Mouse (Mus musculus) testis, adult 2 months (tissue): ENCODE results near the gene Nlrp1a. TPM values are rescaled to one million over a fixed set of nuclear protein-coding genes. Genes with fewer than 3 reads are reported as not detected.

Experiments
- H3K27ac ChIP-seq: fragments of 200-500 bp; 2 replicates; pipeline ENCODE4 v1.5.1; 2012; ENCODE audit warnings: low read depth, low read length; ENCODE audit not compliant: control insufficient read depth, insufficient read depth
- H3K27me3 ChIP-seq: fragments of 200-500 bp; 2 replicates; pipeline ENCODE4 v1.6.1; 2012; ENCODE audit warnings: mild to moderate bottlenecking, low read length, moderate library complexity; ENCODE audit not compliant: control insufficient read depth, insufficient read depth
- H3K36me3 ChIP-seq: fragments of 200-500 bp; 2 replicates; pipeline ENCODE4 v1.6.1; 2012; ENCODE audit warnings: mild to moderate bottlenecking, low read length; ENCODE audit not compliant: control insufficient read depth, insufficient read depth
- H3K4me1 ChIP-seq: fragments of 200-500 bp; 2 replicates; pipeline ENCODE4 v1.6.1; 2012; ENCODE audit warnings: low read length; ENCODE audit not compliant: control insufficient read depth, insufficient read depth
- H3K4me3 ChIP-seq: fragments of 200-500 bp; 2 replicates; pipeline ENCODE4 v1.5.1; 2012; ENCODE audit warnings: low read depth, mild to moderate bottlenecking, low read length, moderate library complexity, mixed read lengths; ENCODE audit not compliant: control insufficient read depth
- CTCF ChIP-seq: fragments of 200-500 bp; IDR thresholded peaks from 2 replicates; pipeline ENCODE4 v1.5.1; 2012; ENCODE audit warnings: low read depth, mild to moderate bottlenecking, inconsistent platforms, low read length, moderate library complexity; ENCODE audit not compliant: control insufficient read depth, insufficient read depth, insufficient replicate concordance
- POLR2A ChIP-seq: fragments of 200-500 bp; IDR thresholded peaks from 2 replicates; pipeline ENCODE4 v1.6.1; 2012; ENCODE audit warnings: low read depth, mild to moderate bottlenecking, inconsistent platforms, low read length, moderate library complexity; ENCODE audit not compliant: control insufficient read depth
- polyA plus RNA-seq: library from polyadenylated mRNA; depleted of rRNA; stranded (reverse); fragments of >200 nt; gene quantifications from 2 replicates; pipeline ENCODE4 v1.2.3, GENCODE M21; 2012; rRNA removed

Gene Nlrp1a
- polyA plus RNA-seq, 1 experiment = not detected

DNA sequence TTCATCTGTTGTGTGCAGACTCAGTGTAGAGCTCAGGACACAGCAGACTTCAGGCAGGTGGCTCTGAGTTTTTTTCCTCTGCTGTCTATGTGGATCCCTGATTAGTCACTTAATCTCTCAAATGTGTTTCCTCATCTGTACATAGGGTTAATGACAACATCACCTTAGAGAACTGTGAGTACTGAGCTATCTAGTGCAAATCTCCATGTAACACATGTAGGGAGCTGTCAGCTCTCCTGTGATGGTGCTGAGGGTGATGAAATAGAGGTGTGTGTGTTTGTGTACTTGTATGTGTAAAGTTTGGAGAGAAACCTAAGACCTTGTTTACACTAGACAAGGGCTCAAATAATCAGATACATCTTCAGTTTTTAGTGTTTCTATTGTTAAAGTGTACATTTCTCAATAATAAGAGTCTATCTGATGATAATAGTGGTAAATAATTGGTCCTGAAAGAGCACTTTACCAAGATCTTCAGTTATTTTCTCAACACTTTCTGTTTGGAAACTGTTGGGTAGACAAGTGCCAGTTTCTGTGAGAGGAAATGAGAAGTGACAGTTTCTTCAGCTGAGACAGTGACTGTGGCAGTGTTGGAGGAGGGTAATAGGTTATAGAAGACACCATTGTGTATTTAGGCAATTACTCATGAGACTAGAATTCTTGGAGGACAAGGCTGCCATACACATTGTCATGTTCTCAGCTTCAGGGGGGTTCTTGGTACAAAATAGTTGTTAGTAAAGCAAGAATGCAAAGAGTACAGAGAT, 38.1 kb downstream of the Nlrp1a start:
- Histone ChIP-seq H3K4me1 (no peaks in the 10 kb centered on the region; the same call in 1 of the 2 replicates), H3K27ac (no peak overlapping the region), H3K4me3 (no peak overlapping the region), H3K36me3 (no peaks in the 10 kb centered on the region), H3K27me3 (no peaks in the 10 kb centered on the region)
- TF ChIP-seq CTCF = no peak
- no peak for TF ChIP-seq POLR2A

DNA sequence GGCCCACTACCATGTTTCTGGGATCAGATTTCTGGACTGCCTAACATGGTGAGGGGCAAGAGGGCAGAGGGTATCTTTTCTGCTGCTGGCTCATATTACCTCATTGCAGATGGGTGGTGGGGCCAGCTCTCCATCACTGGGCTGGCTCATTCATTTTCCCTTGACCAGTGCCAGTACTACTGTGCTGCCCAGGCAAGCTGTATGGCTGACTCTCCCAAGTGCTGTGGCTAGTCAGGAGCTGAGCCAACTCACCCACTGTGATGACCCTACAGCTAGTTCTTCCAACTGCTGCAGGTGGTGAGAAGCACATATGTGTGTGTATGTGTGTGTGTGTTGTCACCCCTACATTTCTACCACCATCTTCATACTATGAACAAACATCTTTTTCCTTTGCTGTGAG, 40.6 kb downstream of the Nlrp1a start:
- no peak overlapping the region for H3K4me3 ChIP-seq
- no peaks in the 10 kb centered on the region for H3K27me3 ChIP-seq
- H3K27ac ChIP-seq = no peak overlapping the region
- H3K4me1 ChIP-seq = no peaks in the 10 kb centered on the region; the same call in 1 of the 2 replicates
- TF ChIP-seq POLR2A = no peak
- TF ChIP-seq CTCF = no peak
- no peaks in the 10 kb centered on the region for H3K36me3 ChIP-seq

DNA sequence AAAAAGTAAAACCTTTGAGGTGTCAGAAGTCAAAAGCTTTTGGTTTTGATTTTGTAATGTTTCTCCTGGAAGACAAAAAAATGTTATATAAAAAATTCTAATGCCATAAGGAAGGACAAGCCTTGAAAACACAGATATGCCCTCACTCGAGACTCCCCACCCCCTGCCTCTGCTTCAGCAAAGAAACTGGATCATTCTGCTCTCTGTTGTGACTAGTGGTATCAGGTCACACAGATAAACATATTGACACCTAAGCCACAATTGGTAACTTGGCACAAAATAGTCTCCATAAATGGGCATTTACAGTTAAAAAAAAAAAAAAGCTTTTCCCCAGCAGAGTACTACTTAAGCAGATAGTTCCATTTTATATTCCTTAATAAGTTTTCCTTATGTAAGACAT, 68.2 kb downstream of the Nlrp1a start:
- no peak overlapping the region for H3K27ac ChIP-seq
- no peaks in the 10 kb centered on the region for H3K4me1 ChIP-seq
- H3K4me3 ChIP-seq = no peak overlapping the region
- TF ChIP-seq CTCF = no peak
- no peak for TF ChIP-seq POLR2A
- no peaks in the 10 kb centered on the region for H3K27me3 ChIP-seq
- H3K36me3 ChIP-seq = no peaks in the 10 kb centered on the region

DNA sequence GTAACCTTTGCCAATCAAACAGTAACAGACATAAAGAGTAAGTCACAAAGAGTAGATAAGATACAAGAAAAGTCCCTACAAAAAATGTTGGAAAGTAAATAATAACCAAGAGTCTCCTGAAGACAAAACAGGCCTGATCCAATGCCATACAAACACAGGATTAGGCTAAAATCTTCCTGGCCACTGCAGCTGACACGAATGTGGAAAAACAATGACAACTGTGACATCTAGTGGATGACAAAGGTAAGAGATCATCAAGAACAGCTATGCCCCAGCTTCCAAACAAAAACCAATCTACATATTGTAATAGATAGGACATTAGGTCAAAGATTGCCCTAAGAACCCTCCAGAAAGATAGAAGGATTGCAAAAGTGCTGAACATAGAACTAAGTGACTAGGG, 92.0 kb downstream of the Nlrp1a start:
- H3K27me3 ChIP-seq = no peaks in the 10 kb centered on the region
- no peak overlapping the region for H3K27ac ChIP-seq
- TF ChIP-seq CTCF = no peak
- TF ChIP-seq POLR2A = no peak
- no peak overlapping the region for H3K4me3 ChIP-seq
- H3K36me3 ChIP-seq = no peaks in the 10 kb centered on the region
- H3K4me1 ChIP-seq = no peaks in the 10 kb centered on the region

Other genes with a start within 250 kb of the Nlrp1a start
- gene Nup88, start 174.7 kb downstream of the Nlrp1a start, polyA plus RNA-seq = 65.4 and 80.9 TPM in 2 replicates
- 78.5 and 97.4 TPM in 2 replicates for gene Rpain, start 174.5 kb downstream of the Nlrp1a start, polyA plus RNA-seq
- gene C1qbp, start 161.7 kb downstream of the Nlrp1a start, polyA plus RNA-seq = 21.9 and 22.1 TPM in 2 replicates
- gene Dhx33, start 140.3 kb downstream of the Nlrp1a start, polyA plus RNA-seq = 13.8 and 16.1 TPM in 2 replicates
- 3.5 and 4.7 TPM in 2 replicates for gene Mis12, start 125.1 kb downstream of the Nlrp1a start, polyA plus RNA-seq
- 37.2 and 41.8 TPM in 2 replicates for gene Derl2, start 124.9 kb downstream of the Nlrp1a start, polyA plus RNA-seq
- 0.24 TPM in 1 of 2 replicates, not detected in the other for gene 6330403K07Rik, start 111.2 kb downstream of the Nlrp1a start, polyA plus RNA-seq
- 0.05 and 0.21 TPM in 2 replicates for gene Nlrp1b, start 86.0 kb upstream of the Nlrp1a start, polyA plus RNA-seq